Mouse (Mus musculus) adrenal gland, adult 2 months (tissue): Measurements from ENCODE around the gene Dysf. TPM values are rescaled to one million over a fixed set of nuclear protein-coding genes. Genes with fewer than 3 reads are reported as not detected.

ENCODE experiments used
- DNase-seq: peaks from one replicate; pipeline ENCODE4 v3.0.0; 2021
- polyA plus RNA-seq: library from polyadenylated mRNA; depleted of rRNA; stranded (reverse); fragments of >200 nt; gene quantifications from 2 replicates; pipeline ENCODE4 v1.2.3, GENCODE M21; 2012
- total RNA-seq, 2 experiments: library from RNA; stranded (reverse); gene quantifications; 2 replicates each; pipeline ENCODE4 v1.2.3; 2021

Dysf gene
- total and polyA plus RNA-seq, 3 experiments = 31.0 to 64.2 (median 54.4) TPM

DNA sequence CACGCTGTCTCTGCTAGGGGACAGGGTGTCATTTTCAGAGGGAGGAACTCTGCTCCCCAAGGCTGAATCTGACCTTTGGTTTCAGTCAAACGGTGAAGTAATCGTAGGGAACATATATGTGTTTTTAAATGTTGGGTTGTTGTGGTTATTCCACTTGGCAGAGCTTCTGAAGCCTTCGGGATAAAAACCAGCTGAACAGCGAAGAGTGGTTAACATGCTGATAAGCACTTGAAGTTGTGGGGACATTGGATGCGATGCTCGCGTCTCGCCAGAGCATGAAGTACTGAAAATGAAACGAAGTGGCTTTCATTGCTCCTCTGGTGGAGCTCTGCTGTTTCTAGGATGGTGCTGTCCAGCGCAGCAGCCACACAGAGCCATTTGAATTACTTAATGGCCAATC, 102.7 kb downstream of the Dysf start:
- DNase-seq = no peak

DNA sequence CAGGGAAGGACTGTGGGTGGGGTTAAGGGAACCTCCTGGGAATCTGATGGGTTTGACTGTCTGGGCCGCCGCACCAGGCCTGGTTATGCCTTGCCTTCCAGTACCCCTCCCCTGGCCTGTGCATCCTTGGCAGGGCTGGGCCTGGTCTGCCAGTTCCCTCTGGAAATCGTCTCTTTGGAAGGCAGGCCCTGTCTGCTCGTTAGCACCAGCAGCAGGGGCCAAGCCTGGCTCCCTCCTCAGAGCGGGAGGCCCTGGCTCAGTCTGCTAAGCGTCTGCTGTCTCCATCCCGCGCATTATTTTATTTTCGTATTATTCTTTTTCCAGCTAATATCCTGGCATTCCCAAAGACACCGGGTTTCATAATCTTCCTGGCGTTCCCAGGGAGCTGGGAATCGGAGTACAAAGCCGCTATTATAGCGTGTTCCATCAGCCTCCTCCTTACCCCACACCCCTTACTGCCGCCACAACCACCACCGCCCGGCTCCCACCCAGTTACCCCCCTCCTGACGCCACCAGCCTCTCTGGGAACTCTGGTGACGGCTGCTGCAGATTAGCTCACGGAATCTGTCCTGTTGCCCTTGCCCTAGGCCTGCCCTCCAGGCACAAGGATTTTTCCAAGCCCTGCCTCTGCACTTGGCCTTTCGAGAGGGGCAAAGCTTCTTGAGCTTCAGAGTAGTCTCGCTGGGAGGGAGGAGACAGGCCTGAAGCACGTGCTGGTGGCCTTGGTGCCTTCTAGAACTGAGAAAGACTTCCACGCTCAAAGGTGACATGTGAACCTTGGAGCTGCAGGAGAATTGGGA, 111.5 kb downstream of the Dysf start:
- DNase-seq = no peak

DNA sequence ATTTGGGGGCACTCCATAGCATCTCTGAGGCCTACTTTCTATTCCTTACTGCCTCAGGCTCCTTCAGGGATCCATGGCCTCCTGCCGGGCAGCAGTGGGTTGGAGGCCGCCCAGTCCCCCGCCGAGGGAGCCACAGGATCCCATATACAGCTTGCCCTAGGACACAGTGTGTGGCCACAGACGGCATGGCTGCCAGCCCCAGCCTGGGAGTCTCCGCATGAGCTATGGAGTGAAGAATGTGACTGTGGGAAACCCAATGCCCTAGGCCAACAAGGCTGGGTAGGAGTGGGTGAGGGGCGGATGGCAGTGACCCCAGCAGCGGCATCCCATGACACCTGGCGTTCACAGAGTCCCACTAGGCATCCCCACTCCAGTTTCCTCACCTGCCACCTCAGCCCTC, 116.2 kb downstream of the Dysf start:
- DNase-seq = no peak

DNA sequence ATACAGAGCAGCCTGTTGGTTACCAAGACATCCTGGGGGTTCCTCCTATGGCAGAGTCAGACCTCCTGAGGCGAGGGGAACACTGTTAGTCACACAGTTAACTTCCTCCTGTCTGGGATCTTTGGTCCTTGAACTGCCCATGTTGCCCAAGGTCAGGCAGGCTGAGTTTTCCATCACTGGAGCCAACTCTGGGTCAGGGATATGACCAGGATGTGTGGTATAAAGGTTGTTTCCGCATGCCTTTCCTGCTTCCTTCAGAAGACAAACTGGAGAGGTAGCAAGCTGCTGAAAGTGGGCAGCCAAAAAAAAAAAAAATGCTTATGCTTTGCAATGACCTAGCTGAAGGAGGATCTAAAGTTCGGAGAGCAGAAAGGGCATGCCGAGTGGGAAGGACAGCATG, 116.7 kb downstream of the Dysf start:
- no peak for DNase-seq

DNA sequence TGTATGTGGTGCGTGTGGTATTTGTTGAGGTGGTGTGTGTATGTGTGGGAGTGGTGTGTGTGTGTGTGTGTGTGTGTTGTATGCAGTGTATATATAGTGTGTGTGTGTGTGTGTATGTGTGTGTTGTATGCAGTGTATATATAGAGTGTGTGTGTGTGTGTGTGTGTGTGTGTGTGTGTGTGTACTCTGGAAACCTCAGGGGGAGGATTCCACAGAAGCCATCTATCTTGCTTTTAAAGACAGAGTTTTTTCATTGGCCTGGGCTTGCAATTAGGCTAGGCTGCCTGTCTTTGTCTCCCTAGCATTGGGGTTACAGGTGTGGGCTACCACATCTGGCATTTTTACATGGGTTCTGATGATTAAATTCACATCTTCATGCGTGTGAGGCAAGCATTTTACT, 119.8 kb downstream of the Dysf start:
- no peak for DNase-seq

DNA sequence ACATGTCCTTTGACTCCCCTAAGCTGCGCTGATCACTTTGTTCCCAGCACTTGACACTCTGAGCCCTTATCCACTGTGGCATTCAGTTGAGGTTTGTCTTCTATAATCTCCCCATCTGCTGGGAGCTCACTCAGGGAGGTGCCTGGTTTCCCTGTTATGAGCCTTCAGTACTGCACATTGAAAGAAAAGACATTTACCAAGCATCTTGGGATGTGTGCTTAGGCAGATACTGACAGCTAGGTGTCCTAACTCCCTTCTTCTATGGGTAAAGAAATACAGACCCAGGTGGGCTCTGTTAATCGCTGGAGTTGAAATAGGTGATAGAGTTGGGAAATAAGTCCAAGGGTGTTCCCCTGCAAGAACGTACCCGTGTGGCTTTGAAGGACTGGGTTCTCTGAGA, 122.5 kb downstream of the Dysf start:
- DNase-seq = no peak

DNA sequence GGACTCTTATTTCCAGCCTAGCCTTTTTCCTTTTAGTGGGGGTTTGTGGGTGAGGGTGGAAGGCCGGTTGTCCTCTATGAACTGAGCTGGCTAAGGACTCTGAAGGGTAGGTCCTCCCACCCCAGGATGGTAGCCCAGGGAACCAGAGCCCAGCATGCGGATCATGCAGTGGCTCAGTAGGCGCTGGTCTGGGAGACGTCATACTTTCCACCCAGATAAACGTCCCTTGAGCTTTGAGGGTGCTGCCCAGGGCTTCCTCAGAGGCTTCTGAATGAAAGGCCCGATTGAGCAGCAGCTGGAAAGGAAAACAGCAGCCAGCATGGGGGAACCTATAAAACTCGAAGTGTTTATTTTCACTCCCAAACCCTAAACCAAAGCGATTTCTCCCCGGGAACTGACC, 123.1 kb downstream of the Dysf start:
- DNase-seq = no peak

DNA sequence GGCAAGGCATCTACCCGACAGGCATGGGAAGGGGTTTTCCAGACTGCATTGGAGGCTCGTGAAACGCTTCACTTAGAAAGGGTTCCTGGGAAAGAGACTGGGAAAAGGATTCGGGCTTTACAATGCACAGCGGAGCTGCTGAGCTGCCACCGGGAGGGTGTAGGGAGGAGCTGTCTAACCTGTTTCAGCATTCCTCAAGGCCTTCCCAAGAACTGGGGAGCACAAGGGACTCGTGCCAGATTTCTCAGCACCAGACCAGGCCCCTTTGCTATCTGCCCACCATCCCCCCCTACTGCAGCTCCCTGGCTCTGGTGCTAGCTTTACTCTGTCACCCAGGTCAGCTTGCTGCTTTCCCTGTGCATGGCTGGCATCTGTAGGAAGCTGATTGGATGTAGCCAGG, 124.7 kb downstream of the Dysf start:
- no peak for DNase-seq

DNA sequence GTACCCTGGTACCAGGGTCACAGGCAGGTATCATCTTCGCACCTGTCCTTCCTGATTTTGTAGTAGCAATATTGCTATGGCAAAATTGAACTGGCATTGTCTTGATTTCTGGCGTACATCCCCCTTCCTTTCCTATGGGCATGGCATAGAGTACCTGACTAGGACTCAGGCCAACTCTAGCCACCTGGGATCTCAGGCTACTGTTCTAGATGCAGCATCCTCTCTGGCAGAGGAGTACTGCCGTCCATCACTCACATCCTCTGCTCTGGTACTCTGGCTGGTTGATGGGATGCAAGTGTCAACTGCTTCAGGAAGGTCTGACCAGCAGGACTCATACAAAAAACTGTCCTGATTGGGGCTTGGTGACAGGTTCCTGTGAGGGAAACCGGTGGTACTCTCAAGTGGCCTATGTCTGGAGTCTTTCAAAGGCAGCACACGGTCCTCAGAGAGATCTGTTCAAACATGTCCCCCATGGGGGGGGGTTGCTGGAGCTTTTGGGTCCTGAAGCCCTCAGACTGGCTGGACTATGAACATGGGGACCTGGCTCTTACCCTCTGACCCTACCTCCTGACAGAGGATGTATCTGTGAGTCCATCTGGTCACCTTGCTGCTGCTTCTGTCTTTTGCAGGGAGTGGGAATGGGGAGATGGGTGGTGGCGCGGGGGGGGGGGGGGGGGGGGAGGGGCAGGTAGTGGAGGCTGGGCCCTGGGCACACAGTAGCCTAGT, 125.8 kb downstream of the Dysf start:
- no peak for DNase-seq

DNA sequence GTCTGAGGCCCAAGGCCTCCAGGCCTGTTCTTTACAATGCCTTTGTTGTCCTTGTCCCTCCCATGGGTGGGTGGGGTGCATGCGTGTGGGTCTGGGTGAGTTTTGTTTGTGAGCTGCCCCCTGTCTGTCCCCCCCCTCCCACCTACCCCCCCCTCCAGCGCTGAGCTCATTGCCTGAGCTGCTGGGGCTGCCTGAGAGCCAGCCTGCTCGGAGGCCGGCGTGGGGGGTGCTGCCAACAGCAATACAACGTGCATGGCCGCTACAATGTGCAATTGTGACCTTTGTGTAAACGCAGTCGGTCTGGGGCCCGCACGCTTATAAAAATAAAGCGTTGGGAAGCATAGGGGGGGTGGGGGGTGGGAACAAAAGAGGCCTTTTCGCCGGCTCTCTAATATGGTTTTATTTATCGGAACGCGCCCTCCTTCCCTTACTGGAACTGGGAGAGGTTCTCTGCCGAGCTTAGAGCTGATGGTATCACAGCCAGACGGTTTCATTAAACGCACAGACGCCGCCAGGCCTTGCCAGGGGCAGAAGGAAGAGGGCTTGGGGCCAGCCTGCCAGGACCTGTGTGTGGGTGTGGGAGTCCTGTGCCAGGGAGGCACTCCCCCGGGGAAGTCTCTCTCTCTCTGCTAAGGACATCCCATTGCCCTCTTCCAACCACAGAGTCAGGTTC, 126.5 kb downstream of the Dysf start:
- no peak for DNase-seq

DNA sequence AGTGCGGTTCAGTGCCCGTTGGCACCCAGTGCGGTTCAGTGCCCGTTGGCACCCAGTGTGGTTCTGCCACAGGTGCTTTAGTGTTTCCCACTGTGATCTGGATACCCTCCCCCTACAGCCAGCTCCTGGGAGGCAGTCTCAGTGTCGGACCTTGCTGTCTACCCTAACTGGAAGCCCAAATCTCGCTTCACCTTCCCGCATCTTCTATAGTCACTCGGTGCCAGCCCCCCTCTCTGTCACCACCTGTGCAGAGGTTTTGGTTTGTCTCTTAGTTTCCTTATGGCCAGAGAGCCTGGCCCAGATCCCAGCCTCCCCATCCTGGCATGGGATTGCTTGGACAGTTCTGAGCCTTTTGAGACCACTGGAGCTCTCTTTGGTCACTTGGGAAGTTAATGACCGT, 127.3 kb downstream of the Dysf start:
- no peak for DNase-seq

DNA sequence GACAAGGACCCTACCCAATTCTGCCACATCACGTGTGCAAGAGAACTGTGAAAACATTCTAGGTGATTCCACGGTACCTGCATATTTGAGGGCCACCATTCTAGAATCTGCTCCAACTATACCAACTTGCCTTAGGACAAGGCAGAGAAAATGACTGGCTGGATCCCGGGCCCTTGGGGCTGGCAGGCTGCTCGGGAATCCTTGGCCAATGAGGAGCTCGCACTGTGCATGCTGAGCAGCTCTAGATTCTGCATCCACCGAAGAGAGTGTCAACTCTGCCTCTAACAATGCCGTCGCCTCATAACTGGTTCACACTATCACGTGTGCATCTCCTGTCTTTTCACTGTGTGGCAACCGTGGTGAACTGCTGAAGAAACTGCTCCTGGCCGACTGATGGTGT, 128.0 kb downstream of the Dysf start:
- DNase-seq = no peak

DNA sequence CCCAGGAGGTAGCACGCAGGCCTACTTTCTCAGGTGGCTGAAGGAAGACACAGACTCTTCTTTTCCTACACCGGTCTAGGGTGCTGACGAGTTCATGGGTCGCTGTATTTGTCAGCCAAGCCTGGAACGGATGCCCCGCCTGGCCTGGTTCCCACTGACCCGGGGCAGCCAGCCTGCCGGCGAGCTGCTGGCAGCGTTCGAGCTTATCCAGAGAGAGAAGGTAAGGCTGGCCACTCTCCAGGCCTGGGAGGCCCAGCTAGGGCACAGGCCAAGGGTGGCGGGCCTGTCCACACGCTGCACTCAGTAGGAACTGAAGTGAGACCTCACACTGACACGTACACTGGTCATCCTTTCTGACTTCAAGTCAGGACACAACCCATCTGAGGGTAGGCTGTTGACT, 131.5 kb downstream of the Dysf start:
- DNase-seq = peak; percentile 87

DNA sequence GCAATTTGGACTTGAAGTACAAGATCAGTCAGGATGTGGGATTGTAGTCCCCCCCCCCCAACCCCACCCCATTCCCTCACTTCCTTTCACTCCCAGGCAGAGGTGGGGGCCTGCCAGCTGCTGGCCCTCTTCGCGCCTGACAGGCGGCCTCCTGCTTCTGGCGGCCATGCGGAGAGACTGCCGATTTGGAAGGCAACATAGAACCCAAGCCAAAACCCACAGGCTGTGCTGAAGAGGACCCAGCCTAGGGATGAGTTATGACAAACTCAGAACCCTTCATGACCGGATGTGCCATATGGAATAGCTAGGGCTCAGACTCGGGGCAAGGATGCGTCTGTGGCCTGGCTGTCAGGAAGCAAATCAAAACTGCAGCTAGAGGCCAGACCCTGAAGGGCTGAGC, 134.1 kb downstream of the Dysf start:
- peak; percentile 28 for DNase-seq

DNA sequence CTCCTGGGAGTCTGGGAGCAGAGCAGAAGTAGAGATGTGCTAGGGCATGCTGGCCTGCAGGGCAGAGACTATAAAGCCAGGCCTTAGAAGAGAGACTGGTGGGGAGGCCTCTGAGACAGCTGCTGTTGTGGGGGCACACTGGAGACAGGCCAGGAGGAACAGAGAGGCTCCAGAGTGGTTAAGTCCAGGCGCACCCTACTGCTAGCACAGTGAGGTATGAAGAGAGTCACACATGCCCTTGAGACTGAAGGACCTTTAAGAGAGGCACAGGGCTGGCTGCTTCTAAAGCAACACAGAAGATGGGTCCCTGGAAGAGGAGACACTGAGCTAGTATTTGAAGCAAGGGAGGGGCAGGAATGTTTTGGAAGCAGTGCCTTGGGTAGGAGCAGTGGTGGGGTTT, 134.9 kb downstream of the Dysf start:
- DNase-seq = peak; percentile 29

DNA sequence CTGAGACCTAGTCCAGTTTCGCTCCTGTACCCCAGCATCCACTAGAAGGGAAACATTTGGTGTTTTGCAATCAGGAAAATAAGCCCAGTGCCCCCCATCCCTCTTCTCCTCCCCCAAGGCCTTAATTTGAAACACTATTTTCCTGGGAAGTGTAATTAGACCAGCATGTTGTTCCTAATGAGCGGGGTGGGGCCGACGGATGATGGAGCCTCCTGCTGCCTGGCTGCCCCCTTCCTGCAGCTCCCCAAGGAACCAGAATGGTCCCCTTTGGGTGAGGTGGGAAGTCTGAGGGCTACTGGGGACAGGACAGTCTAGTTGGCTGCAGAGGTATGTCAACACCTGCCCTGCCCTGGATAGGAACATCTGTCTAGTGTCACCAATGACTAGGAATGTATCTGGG, 136.0 kb downstream of the Dysf start:
- no peak for DNase-seq

DNA sequence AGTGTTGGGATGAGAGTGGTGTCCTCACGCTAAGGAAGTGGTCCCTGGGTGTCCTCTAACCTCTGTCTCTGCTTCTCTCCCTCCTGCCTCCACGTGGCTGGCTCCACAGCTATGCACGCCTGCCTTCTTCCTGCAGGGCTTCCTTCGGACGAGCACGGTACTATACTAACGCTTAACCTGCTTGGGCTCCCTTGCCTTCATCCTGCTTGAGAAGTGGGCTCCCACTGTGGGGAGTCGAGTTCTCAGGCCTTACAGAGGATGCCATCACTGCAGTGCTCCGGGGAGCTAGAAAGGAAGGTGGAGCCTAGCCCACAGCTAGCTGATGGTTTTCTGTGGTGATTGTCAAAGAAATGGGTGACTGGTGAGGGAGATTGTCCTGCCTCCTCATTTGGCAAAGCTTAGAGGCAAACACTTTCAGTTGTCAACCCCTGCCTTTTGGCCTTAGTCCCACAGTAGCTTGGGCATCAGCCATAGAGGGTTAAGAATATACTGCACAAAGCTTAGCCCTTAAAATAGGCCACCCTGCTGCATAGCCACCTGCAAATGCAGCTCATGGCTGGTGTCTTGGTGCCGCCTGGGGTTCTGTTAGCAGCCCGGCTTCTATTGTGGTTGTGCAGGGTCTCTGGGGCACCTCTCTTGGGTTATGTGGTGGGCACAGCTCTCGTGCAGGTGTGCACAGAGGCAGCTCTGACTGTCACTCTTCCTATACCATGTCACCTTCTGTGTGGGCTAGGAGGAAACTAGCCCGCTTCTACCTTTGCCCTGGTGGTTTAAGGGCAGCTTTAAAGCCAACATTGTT, 139.0 kb downstream of the Dysf start:
- DNase-seq = no peak

DNA sequence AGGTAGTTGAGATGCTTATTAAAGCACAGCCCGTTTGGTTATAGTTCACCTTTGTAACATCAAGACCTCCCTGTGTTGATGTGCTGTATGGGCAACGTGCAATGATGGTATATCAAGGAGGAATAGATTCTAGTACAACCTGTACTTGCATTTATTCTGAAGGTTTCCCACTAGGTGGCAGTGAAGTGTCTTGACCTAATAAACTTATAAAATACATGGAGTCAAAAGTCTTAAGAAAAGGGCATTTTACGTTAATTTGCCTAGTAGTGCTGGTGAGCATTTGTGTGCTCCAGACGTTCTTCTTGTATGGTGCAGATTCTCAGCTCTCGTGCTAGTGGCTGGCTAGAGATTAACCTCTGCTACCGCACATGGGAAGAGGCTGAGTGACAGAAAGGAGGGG, 140.1 kb downstream of the Dysf start:
- DNase-seq = no peak

DNA sequence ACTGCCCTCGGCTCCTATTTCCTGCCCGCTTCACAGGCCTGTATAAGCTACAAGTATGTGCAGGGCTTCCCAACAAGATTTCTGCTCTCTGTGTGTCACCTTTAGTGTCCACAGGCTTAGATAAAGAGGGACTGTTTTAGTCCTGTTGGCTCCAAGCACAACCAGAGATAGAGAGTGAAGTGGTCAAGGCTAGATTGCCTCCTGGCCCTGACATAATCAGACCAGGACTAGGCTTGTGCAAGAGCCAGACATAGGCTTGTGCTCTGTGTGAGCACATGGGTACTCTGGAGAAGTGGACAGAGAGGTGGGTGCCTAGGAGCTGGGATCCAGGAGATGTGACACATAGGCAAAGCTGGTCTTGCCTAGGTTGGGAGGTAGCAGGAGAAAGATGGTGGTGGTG, 146.1 kb downstream of the Dysf start:
- DNase-seq = peak; percentile 78

DNA sequence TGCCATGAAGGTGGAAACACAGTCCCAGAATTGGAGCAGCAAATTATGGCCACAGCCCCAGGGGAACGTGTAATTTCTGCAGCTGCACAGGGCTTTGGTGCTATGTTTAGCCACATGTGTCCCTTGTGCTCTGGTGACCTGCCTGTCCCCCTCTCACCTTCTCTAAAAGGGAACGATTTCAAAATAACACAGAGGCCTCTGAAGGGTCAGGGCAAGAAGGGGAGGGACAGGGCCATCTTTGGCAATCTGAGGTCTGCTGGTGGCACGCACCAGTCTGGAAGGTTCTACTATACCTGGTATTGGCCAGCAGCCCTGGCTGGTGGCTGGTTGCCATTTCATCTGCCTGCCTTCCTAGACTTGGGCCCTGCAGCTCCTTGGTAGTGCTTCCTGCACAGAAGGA, 147.4 kb downstream of the Dysf start:
- DNase-seq = peak; percentile 59

DNA sequence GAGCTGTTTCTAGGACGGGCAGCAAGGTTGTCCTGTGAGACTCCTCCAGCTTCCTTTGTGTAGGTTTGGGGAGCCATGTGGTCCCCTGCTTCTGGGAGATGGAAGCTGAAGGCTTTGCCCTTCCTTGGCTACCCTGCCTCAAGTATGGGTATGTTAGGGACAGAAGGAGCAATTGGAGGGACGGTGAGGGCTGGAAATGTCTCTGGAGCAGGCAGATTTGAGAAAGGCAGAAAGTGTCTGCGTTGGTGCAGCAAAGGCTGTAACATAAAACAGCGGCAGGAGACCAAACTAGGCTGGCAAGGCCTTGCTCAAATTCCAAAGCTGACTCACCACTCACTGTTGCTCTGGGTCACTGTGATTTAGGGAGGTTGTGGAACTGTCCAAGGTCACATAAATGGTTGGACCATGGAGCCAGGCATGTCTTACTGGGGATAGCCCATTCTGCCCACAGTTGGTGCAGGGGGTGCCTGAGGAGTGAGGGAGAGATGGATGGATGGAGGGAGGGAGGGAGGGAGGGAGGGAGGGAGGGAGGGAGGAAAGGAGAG, 148.2 kb downstream of the Dysf start:
- peak; percentile 85 for DNase-seq

DNA sequence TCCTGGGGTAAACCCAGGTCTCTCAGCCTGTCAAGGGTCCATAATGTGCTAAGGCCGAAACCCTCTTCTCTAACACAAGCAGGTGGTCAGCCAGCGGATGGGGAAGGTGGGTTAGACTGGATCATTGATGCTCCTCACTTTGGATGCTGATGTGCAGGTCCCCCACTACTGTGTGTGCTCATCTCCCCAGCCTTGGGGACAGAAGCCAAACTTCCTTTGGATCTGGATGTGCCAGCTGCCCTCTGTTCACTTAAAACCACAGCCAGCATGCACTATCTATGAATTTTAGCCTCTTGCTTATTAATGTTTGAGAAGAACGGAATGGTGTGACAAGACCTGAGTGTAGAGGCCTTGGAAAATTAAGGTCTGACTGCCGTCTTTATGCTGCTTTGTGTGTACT, 150.7 kb downstream of the Dysf start:
- peak; percentile 65 for DNase-seq
